Mouse (Mus musculus) ES-Bruce4 (cell line): ENCODE measurements around the gene Vgf.

Experiments used
- CTCF ChIP-seq: IDR thresholded peaks from one replicate; pipeline ENCODE4 v1.8.1; 2011; ENCODE audit warnings: low read depth, low read length
- POLR2A ChIP-seq: IDR thresholded peaks from one replicate; pipeline ENCODE4 v1.8.1; 2011; ENCODE audit warnings: low read length; ENCODE audit not compliant: insufficient read depth

DNA sequence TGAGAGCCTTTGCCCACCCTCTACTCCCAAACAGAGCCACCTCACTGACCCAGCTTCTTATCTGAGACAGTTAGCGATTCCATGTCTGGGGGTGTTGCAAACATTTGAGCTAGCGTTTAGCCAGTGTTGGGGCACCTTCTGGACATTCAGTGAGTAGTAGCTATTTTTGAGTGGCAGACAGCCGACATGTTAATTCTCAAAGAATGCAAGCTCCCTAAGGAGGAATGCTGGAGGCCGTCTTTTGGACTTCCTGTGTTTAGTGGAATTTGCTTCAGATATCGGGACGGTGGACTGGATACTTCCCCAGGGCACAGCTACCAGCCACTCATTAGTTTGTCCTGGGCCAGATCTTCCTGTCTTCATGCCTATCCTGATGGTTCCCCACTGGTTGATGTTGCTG, 52.4 kb downstream of the Vgf start:
- TF ChIP-seq CTCF (no peak), POLR2A (no peak)
